In genomic region chr16:57526893-57527292, GRCm38 (mm10) we compare ENCODE assay signal across 28 mouse cellular contexts.
DNase-seq lines count a peak whose midpoint lies in the region; ATAC-seq lines count a peak whose summit lies in the region.
"Had no signal": no experiment of that assay in that cellular context is flagged by ENCODE, and none has a peak within 500 bp of the region (broad histone marks: within the 10 kb centered on the region; RNA-seq: fewer than 3 reads in every experiment).

No protein-coding gene starts in this region.

- intact Hi-C loops in heart, postnatal 25 days (cut with DNase I), result no loop called here

- no peak overlapping the region for H3K9ac ChIP-seq in intestine, embryonic 14.5 days (ENCODE audit: low read length)
- no peak overlapping the region for H3K9ac ChIP-seq in intestine, embryonic 15.5 days
- H3K9ac ChIP-seq in heart, embryonic 15.5 days, result no peak overlapping the region
- H3K9ac ChIP-seq: embryonic facial prominence, embryonic 15.5 days; forebrain, postnatal 0 days; hindbrain, embryonic 15.5 days; limb, embryonic 13.5 days; liver, embryonic 12.5 days; midbrain, embryonic 12.5 days had no signal

- no peaks in the 10 kb centered on the region for H3K9me3 ChIP-seq in intestine, embryonic 14.5 days (ENCODE audit: control insufficient read depth, low read length)
- H3K9me3 ChIP-seq in intestine, embryonic 15.5 days, result no peaks in the 10 kb centered on the region
- H3K9me3 ChIP-seq in heart, embryonic 15.5 days (replicated peaks), result no peaks in the 10 kb centered on the region
- H3K9me3 ChIP-seq: embryonic facial prominence, embryonic 15.5 days; forebrain, embryonic 10.5 days; hindbrain, embryonic 15.5 days; limb, embryonic 13.5 days; liver, embryonic 12.5 days; midbrain, embryonic 12.5 days had no signal

- H3K4me1 ChIP-seq in intestine, embryonic 14.5 days (replicated peaks; ENCODE audit: control insufficient read depth, insufficient read depth, low read length), result peaks cover 9% of the 10 kb centered on the region; the same call in 1 of the 2 replicates
- no peaks in the 10 kb centered on the region for H3K4me1 ChIP-seq in intestine, embryonic 15.5 days (replicated peaks)
- peaks cover 24% of the 10 kb centered on the region for H3K4me1 ChIP-seq in heart, embryonic 15.5 days (replicated peaks)
- H3K4me1 ChIP-seq: liver, embryonic 12.5 days; midbrain, embryonic 12.5 days had no signal

- no peak overlapping the region for H3K4me3 ChIP-seq in intestine, embryonic 14.5 days (ENCODE audit: low read depth, low read length)
- no peak overlapping the region for H3K4me3 ChIP-seq in intestine, embryonic 15.5 days (replicated peaks)
- H3K4me3 ChIP-seq in heart, embryonic 15.5 days, result no peak overlapping the region
- H3K4me3 ChIP-seq: embryonic facial prominence, embryonic 15.5 days; forebrain, embryonic 10.5 days; hindbrain, embryonic 15.5 days; limb, embryonic 13.5 days; liver, embryonic 12.5 days; midbrain, embryonic 12.5 days had no signal

- no peaks in the 10 kb centered on the region for H3K36me3 ChIP-seq in intestine, embryonic 14.5 days (ENCODE audit: control insufficient read depth, insufficient read depth, low read length)
- no peaks in the 10 kb centered on the region for H3K36me3 ChIP-seq in intestine, embryonic 15.5 days
- no peaks in the 10 kb centered on the region for H3K36me3 ChIP-seq in heart, embryonic 15.5 days
- H3K36me3 ChIP-seq: embryonic facial prominence, embryonic 15.5 days; forebrain, embryonic 10.5 days; hindbrain, embryonic 15.5 days; limb, embryonic 13.5 days; liver, embryonic 12.5 days; midbrain, embryonic 12.5 days had no signal

- H3K4me2 ChIP-seq in intestine, embryonic 14.5 days (ENCODE audit: low read length), result no peak overlapping the region
- H3K4me2 ChIP-seq in intestine, embryonic 15.5 days (replicated peaks), result no peak overlapping the region
- H3K4me2 ChIP-seq in heart, embryonic 15.5 days, result no peak overlapping the region
- H3K4me2 ChIP-seq: embryonic facial prominence, embryonic 15.5 days; hindbrain, embryonic 15.5 days; limb, embryonic 13.5 days; liver, embryonic 12.5 days; midbrain, embryonic 12.5 days had no signal

- no peak overlapping the region for H3K27ac ChIP-seq in intestine, embryonic 14.5 days (ENCODE audit: low read depth)
- H3K27ac ChIP-seq in intestine, embryonic 15.5 days, result no peak overlapping the region
- peak overlapping the region; percentile 47; the same call in 1 of the 2 replicates for H3K27ac ChIP-seq in heart, embryonic 15.5 days
- H3K27ac ChIP-seq: embryonic facial prominence, embryonic 15.5 days; forebrain, embryonic 10.5 days; hindbrain, embryonic 15.5 days; limb, embryonic 13.5 days; liver, embryonic 12.5 days; midbrain, embryonic 12.5 days had no signal

- DNase-seq in heart, adult 11 months, result peak; percentile 83
- DNase-seq in heart, postnatal 25 days (ENCODE audit: low spot score), result no peak
- peak; percentile 24 for DNase-seq in intestine, embryonic 14.5 days (ENCODE audit: low spot score)
- DNase-seq in kidney, postnatal 14 days, result no peak
- DNase-seq in thymus, postnatal 4 days, result no peak
- DNase-seq: adrenal gland, postnatal 25 days; B cell, adult 2 months; cerebellum, adult 8-10 months; cerebellum, postnatal 36 days; forebrain, postnatal 0 days; gastrocnemius, postnatal 36 days; kidney, adult 9 months; kidney, postnatal 25 days; layer of hippocampus, postnatal 36 days; lung, adult 18-20 months; lung, postnatal 10 days; right cerebral cortex, postnatal 14 days; thymus, postnatal 14 days had no signal

- ATAC-seq in intestine, embryonic 14.5 days (replicated peaks; ENCODE audit: low FRiP score, low TSS enrichment, low read depth), result no peak
- no peak for ATAC-seq in intestine, embryonic 15.5 days
- peak; percentile 69; the same call in 1 of the 2 replicates for ATAC-seq in heart, embryonic 15.5 days (replicated peaks; ENCODE audit: insufficient number of reproducible peaks, insufficient read depth, low FRiP score, low read depth)
- no peak for ATAC-seq in erythroblast, adult 5-6 weeks (replicated peaks; ENCODE audit: low FRiP score, poor library complexity, severe bottlenecking)
- ATAC-seq: forebrain, postnatal 0 days; intestine, embryonic 16.5 days; liver, embryonic 12.5 days had no signal

- WGBS in intestine, embryonic 14.5 days, result 86% methylated on average over 7 of the region's 7 CpGs
- 81% methylated on average over 7 of the region's 7 CpGs for WGBS in intestine, embryonic 15.5 days
- WGBS in heart, embryonic 15.5 days, result 54% methylated on average over 7 of the region's 7 CpGs

- H3K27me3 ChIP-seq in intestine, embryonic 14.5 days (replicated peaks; ENCODE audit: control insufficient read depth, insufficient read depth, low read length), result no peaks in the 10 kb centered on the region
- H3K27me3 ChIP-seq in intestine, embryonic 15.5 days (replicated peaks), result no peaks in the 10 kb centered on the region
- no peaks in the 10 kb centered on the region for H3K27me3 ChIP-seq in heart, embryonic 15.5 days
- H3K27me3 ChIP-seq: embryonic facial prominence, embryonic 15.5 days; hindbrain, embryonic 15.5 days; limb, embryonic 13.5 days; liver, embryonic 12.5 days; midbrain, embryonic 12.5 days had no signal

Comparison
In these comparisons a context has a peak if more than half of its experiments do, and no peak if none do; other contexts are left out.
1. DNase-seq: peak in heart, adult 11 months (single experiment) and intestine, embryonic 14.5 days (single experiment); none in heart, postnatal 25 days (single experiment), kidney, postnatal 14 days (single experiment) and thymus, postnatal 4 days (single experiment).